Mouse (Mus musculus) cortical plate, adult 2 months (tissue): ENCODE measurements around the gene Ncs1.

ENCODE experiments used
- CTCF ChIP-seq: fragments of 200-500 bp; IDR thresholded peaks from 2 replicates; pipeline ENCODE4 v1.5.1; 2011; ENCODE audit warnings: mild to moderate bottlenecking, control low read depth, low read length; ENCODE audit not compliant: insufficient read depth; ENCODE audit errors: extremely low read depth
- POLR2A ChIP-seq: fragments of 200-500 bp; IDR thresholded peaks from 2 replicates; pipeline ENCODE4 v1.6.1; 2011; ENCODE audit warnings: mild to moderate bottlenecking, low read length, control low read depth; ENCODE audit not compliant: insufficient read depth; ENCODE audit errors: extremely low read depth

DNA sequence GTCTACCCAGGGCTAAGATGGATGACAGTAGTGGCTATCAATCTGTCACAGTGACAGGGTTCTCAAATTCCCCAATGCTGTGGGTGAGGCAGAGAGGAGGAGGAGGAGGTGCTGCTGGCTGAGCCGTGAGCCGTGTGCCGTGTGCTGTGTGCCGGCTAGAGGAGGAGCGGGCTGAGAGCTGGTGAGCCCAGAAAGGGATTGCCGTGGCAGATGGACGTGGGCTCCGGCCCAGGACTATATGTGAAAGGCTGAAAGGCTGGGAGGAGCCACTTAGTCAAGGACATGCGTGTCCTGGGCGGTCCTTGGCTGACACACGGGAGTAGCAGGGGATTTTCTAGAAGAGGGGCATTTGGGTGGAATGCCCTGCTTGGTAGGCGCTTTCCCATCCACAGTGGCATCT is 37.3 kb downstream of the Ncs1 start:
- TF ChIP-seq POLR2A (0 out of 2 replicates have a peak, but pooled peaks have one; percentile 19), CTCF (no peak)
